Mouse (Mus musculus) ovary, adult 18-20 months (tissue): Measurements from ENCODE around the gene Nfatc4.
A peak's percentile ranks its signal among the peaks of the same experiment; 100 is the strongest.

Experiments
- DNase-seq: peaks from one replicate; pipeline ENCODE4 v3.0.0; 2022; ENCODE audit warnings: low spot score, mixed read lengths

The Nfatc4 gene

DNA sequence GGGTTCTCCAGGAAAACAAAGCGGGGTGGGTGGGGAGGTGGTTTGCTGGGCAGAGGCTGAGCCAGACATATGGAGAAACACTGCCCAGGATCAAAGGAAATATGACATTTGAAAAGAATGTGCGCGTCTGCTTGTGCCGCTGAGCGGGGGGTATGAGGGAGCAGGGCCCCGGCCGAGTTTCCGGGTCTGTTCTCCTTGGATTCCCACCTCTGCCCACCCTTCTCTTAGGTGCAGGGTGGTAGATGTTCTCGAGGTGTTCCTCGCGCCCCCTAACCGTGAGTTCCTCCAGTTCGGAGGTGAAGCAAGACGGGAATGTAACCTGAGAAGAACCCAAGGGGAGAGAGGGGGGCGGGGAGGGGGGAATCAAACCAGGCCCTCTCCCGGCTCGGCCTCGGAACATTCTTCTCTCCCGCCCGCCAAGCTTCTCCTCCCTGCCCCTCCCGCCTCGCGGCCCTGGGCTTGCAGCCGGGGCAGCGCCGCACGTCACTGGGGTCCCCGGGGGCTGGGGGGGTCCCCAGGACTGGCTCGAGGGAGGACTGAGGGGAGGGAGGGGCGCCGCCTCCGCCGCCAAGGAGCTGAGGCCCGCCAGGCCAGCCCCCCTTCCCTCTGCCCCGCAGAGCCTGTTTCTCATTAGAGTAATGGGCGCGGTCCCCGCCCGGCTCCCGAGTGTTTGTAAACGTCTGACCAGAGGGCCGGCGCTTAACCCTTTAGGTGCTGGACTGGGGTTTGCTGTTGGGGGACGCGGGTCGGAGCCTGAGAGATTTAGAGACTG is at the start of gene Nfatc4:
Nfatc4 (plus strand) TSS at position 154 of the 772 bp plus-strand sequence.
- peak; percentile 76 for DNase-seq

DNA sequence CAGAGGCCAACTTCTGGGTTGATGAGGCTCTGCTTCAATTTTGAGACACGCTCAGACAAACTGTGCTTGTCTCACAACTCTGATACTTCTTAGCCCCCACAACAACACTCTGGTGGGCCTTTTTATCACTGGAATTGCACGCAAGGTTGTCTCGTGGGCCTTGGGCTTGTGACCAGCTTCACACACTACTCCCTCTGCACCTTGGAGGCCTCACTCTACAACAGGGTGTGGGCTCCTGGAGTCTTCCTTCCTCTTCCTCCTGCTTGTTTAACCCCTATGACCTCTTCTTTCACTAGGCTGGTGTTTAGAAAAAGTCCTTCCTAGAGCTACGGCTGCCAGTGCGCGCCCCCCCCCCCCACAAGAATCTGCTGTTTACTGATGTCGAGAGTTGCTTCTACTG is 46.2 kb upstream of the Nfatc4 start:
- no peak for DNase-seq

DNA sequence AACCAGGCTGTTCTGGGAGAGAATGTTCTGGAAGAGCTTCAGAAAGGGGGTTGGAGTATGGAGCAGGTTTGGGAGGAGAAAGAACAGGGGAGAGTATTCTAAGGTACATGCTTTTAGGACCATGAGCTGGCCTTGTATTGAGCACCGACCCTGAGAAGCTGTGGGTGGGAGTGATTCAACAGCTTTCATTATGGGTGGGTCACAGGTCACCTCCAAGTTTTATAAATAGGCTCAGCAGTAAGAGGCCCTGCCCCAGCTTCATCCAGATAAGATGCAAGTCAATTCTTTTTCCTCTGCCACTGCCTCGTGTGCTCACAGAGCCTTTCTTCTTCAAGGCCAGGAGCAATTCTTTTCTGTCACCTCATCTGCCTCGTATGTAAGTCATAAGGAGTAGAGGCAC is 45.8 kb upstream of the Nfatc4 start:
- no peak for DNase-seq

DNA sequence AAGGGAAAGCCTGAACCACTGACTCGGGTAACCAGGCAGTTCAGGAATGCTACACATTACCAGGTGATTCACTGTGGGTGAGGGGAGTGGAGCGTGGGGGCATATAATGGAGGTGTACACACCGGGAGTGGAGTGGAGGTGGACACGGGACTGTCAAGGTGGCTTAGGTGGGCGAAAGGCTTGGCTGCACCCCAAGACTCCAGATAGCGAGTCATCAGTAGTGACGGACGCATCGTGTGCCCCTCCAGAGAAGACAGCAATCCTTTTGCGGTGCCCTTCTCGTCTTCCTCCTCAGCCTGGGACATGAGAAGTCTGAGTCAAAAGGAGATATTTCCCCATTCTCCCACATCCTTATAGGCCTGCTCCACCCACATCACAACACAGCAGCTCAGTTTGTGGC is 45.1 kb upstream of the Nfatc4 start:
- DNase-seq, result no peak

DNA sequence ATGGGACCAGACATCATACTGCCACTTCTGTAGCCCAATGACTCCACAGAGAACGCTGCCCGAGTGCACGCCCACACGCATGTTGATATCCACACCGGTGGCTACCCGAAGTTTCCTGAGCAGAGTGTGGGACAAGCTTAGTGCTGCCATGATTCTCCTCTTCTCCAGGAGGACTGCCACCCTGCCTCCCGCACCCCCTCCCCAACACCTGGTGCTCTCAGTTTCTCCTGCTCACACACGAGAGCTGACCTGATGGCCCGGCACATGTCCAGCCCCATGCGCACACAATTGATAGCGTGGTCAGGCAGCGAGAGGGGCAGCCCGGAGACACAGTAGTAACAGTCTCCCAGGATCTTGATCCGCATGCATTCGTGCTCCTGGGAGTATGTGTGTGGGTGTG is 44.3 kb upstream of the Nfatc4 start:
- DNase-seq, result no peak

DNA sequence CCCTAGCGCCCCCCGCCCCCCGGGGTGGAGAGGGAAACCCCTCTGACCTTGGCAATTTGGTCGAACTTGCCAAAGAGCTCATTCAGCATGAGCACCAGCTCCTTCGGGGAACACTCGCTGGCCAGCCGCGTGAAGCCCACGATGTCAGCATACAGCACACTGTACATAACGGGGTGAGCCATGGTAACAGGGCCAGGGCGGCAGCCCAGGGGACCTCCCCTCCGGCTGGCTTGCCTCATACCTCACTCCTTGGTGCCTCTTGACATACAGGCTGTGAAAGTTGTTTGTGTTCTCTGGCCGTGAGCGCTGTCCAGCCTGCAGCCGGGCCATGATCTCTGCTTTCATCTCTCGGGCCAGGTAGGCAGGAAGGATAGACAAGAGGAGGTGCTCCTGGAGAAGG is 43.3 kb upstream of the Nfatc4 start:
- no peak for DNase-seq

DNA sequence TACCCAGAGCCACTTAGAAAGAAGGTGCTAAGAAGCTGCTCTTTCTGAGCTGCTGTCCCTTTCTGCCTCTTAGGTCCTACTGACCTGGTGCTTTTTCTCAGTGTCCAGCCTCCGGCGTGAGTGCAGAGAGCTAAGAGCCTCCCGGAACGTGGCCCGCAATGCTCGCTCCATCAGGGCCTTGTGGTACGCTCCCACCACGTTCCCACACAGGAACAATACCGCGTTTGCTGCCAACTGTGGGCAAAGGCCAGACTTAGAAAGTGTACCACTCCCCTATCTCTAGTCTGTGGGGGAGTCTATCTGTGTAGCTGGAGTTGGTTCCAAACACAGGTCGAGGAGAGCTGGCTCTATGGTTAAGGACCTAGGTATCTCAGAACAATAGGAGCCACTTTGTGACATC is 42.2 kb upstream of the Nfatc4 start:
- no peak for DNase-seq

DNA sequence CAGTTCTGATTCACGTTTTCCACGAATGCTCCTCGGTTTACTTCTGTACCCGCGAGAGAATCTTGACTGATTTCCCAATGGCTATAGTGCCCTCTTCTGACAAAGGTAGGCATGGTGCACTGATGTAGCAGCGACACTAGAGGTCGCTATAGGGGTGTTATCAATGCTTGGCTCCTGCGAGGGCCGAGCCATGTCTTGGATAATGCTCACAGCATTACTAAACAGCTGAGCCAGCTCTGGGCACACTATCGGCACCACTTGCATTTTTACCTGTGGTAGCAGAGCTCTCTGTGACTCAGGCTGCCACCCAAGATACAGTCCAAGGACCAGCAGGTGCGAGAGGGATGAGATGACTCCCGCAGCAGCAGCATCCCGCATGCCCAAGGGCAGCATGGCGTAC is 41.6 kb upstream of the Nfatc4 start:
- no peak for DNase-seq

DNA sequence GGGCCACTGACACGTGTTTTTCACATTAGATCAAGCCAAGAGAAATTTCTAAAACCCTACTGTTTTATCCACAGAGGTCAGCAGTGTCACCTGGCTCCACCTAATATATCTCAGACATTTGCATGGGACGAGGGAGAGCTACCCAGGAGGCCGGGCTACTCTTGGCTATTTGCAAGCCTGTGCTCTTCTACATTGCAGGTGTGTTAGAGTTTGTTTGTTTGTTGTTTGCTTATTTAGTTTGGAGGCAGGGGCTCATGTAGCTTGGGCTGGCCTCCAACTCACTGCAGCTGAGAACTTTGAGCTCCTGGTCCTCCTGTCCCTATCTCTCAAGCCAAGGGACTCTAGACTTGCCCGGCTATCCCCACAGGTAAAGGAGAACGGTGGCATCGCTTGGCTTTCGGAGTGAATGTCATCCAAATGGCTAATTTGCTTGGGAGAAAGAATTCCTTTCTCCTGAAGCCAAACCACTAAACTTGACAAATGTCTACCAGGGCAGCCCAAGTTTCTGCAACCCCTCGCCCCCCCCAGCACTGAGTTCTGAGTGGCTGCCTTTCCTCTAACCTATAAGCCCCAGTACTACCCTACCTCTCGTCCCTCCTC is 40.5 kb upstream of the Nfatc4 start:
- no peak for DNase-seq

DNA sequence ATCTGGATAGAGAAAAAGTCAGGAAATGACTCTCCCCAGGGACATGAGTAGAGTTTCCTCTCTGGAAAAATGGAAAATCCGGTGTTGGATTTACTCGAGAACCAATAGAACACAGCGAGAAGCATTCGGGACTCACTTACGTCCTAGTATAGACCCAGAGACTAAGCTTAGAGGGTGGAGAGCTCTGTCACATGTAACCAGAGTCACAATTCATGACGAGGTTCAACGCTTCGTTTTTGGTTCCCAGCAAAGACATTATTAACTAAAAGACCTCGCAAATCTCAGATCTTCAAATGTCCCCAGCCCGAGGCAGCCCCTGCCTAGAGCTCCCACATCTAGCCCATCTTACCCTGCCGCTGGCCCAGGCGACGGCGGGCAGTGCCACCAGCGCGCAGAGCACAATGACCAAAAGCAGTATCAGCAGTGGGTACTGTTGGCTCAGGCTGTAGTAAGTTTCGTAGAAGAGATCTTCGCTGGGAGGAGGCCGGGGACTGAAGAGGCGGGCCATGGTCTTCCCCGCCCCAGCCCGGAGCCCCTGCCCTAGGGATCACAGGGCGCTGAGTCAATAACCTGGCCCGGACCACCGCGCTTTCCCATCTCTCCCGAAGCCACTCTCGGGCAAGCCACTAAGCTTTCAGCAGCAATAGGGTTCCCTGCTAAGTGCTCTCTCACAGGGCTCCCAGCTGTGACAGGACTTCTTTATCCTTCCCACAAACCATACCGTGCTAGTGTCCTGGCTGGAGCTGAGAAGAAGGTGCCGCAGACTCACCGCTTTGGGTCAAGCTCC is 39.6 kb upstream of the Nfatc4 start:
- no peak for DNase-seq

DNA sequence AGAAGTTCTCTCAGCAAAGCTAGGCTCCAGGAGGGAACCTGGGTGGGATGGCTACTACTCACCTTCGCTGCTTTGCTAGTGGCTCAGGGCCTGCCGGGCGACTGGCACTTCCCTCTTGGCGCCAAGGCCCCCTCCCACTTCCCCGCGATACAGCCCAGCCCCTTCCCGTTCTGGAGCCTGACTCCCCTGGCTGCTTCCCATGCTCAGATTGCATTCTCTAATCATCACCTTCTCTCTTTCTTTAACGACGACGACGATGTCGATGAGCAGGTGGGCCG is 39.0 kb upstream of the Nfatc4 start, which contains the start of gene Adcy4:
Adcy4 (minus strand) TSS at position 138 of the 278 bp plus-strand sequence.
- DNase-seq, result no peak

DNA sequence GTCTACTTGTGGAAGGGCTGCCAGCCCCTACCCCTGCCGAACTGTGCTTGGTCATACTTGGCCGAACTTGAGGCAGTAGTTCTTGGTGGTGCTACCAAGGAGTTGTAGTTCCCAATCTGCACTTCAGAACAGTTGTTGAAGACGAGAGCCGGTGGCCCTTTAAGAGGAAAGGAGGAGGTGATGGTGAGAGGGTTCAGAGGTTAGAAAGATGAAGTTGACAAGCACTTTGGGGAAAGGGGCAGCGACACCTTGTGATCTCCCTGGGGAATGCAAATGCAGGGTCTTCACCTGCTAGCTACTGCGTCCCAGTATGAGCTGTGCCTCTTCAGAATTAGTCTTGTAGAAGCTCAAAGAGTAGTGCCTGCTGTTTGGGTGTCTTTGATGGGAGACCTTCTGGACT is 37.7 kb upstream of the Nfatc4 start:
- no peak for DNase-seq

DNA sequence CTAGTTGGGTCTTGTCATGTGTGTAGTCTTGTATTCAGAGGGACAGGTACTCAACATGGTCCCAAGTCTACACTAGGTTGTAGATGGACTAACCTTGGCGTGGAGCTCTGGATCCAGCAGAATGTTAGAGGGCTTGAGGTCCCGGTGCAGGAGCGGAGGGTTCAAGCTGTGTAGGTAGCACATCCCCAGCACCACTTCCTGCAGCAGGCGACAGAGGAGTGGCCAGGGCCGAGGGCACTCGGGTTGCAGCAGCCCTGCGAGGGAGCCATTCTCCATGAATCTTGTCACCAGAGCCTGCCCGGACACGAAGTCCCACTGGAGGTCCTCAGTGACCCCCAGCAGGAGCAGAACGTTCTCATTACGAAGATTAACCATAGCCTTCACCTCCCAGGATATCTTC is 35.2 kb upstream of the Nfatc4 start:
- no peak for DNase-seq

DNA sequence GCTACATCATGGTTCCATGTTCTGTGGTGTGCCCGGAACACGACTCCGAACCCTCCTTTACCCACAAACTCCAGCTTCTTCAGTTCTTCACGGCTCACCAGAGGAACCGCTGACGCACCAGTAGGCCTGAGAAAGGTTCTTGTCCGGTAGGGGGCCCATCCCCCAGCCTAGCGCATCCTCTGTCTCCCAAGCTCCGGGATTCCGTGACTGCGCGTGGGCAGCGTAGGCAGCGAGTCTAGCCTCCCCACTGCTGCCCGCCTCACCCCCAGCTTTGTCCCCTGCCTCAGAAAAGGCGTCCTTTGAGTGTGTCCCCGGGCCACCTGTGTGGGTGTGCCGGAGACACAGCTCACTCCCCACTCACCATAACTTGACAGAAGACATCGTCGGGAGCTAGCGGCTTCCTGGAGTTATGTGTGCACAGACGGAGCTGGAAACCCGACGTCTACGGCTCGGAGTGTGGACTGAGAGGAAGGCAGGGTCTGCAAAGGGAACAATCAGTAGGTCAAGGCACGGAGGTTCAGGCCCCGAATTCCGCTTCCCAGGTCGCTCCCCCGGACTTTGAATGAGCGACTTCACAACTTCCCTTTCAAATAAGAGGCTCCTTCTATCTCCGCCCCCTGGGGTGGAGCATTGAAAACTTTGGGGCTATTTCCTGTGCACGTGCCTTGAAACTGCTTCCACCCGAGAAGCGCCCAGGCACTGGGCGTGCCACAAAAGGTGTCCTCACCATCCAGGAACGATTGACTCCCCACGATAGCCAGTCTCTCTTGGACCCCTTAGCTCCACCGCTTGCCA is 34.5 kb upstream of the Nfatc4 start, which contains the start of gene Ripk3:
Ripk3 (minus strand) TSS at position 610 of the 795 bp plus-strand sequence.
- DNase-seq, result no peak

DNA sequence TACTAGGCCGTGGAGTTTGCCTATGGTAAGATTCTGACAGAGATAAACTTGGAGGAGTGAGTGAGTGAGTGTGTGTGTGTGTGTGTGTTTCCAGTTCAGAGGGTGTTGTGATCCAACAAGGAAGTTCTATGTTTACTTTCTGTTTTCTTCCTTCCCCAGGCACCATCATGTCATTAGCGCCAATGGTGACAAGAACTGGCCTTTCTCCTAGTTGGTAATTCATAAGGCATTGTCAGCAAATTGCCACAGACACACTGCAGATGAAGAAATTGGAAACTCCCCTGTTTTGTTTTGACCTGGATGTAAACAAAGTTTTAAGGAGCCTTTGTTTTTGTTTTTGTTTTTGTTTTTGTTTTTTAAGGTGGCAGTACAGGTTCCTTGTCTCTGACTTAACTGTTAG is 29.5 kb upstream of the Nfatc4 start:
- no peak for DNase-seq

DNA sequence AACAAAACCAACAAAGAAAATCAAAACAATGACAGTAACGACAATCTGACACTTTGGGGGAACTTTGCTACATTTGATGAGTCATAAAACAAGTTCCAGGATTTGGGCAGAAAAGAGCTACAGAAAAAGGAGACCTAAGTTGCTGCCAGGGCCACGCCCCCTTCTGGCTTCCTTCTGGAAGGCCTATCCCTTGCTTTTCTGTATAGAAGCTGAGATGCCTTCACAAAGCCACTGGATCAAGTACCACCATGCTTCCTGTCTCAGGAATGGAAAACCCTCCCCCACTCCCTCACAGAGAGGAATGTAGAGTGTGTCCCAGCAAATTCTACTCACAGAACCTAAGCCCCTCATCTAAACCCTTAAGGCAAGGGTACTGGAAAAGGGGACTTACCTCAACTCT is 29.0 kb upstream of the Nfatc4 start:
- DNase-seq, result no peak

DNA sequence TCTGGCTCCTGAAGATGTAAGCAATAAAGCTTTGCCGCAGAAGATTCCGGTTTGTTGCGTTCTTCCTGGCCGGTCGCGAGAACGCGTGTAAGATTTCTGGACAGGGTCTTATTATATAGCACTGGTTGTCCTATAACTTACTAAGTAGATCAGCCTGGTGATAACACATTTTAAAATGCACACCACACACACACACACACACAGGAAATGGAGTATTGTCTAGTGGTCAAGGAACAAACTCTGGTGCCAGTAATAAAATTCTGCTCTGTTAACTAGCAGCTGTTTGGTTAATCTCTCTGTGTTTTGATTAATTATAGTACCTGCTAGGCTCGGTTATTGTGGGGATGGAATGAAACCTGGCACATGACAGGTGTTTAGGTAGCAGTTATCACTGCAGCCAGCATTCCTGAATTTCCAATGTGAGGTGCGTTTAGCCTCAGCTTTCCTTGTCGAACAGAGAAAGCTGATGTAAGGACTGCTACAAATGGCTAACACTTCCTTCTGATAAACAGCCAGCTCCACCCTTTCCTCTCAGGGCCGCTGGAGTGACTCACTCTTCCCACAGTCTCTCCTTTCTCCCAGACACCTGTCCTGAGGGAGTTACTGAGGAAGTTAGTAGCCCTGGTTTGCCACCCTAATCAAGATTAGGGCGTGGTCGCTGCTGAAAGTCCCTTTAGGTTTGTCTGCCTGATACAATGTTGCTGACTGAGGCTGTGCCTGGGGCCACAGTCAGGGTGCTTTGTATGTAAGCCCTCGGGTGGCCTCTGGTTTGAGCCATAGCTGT is 27.4 kb upstream of the Nfatc4 start:
- no peak for DNase-seq

DNA sequence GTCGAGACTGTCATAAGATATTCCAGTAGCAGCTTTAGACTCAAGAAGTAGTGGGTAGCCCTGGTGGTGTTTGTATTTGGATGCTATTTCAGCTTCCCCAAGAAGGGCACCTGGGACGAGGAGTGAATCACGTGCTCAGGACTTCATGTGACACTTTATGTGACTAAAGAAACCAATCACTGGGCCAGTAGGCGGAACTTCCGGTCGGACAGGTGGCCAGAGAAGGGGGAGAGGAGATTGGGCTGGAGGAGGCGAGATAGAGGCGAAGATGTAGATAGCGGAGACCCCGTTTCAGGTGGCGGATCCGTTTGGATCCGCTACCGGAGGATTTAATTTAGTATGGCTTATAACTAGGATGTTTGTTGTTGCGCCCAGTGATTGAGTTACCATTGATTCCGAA is 8.1 kb upstream of the Nfatc4 start:
- DNase-seq, result no peak

DNA sequence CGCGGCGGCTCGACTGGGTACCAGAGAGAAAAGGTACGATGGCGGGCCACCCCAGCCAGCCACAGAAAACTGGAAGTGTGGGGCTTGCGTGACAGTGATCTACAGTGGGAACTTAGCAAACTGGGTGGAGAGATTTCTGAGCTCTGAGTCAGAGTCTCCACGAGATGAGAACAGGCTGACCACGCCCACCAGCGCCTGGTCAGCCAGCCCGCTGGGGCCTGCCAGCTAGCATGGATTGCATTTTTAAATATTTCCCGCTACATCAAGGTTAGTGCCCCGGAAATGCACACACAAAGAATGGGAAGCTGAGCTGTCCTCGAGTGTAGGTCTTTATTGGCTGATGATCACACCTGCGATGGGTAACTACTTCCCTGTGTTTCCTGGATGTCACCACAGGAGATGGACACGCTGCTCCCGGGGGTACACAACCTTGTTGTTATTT is 7.6 kb upstream of the Nfatc4 start:
- no peak for DNase-seq

DNA sequence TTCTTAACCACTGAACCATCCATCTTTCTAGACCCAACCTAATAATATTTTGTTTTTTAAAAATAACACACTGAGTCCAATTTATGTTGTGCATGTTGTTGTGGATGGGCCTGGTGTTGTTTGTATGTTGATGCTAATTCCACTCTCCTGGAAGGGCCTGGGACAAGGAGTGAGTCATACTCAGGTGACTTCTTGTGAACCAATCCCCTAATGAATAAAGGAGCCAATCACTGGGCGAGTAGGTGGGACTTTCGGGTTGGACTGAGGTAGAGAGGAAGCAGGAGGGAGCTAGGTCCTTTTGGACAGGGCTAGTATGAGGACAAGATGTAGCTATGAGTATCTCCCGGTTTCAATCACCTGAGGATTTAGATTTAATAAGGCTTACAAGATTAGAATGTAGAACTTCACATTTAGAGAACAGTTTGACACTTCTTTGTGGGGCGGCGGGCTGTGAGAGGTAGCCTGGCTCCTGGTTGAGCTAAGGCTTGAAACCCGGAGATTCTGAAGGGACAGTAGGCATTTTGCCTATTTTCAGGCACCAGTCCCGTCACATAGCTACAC is 3.0 kb upstream of the Nfatc4 start:
- no peak for DNase-seq

DNA sequence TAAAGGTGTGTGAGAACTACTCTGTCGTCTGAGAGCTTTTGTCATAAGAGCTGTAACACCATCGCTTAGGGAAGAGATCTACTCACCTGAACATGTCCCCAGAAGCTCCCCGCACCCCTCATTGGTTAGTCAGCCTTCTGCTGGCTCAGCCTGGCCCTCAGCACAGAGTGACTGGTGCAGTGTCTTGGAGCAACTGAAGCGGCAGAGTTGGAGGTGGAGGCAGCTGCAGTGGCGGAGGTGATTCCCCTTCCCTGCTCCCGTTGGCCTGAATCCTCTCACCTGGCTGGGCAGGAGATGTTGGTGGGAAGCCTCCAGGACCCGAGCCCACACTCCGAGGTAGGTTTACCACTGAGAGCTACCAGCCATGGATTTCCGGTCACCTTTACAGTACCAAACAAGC is 2.4 kb upstream of the Nfatc4 start:
- DNase-seq, result no peak
